In genomic region chr1:133959521-133959920, GRCm38 (mm10) we compare ENCODE assay signal across 13 mouse cellular contexts. TPM values are rescaled to one million over a fixed set of nuclear protein-coding genes. Genes with fewer than 3 reads are reported as not detected.
A peak's percentile ranks its signal among the peaks of the same experiment; 100 is the strongest.
DNase-seq lines count a peak whose midpoint lies in the region; ATAC-seq and TF ChIP-seq lines count a peak whose summit lies in the region.
"Had no signal": no experiment of that assay in that cellular context is flagged by ENCODE, and none has a peak within 500 bp of the region (broad histone marks: within the 10 kb centered on the region; RNA-seq: fewer than 3 reads in every experiment).

No protein-coding gene starts in this region.

- 0 out of 2 replicates have a peak overlapping the region, but pooled peaks have one; percentile 21 for H3K27ac ChIP-seq in intestine, embryonic 16.5 days (ENCODE audit: low read length)
- no peak overlapping the region for H3K27ac ChIP-seq in intestine, postnatal 0 days (ENCODE audit: low read depth, low read length)
- 0 out of 2 replicates have a peak overlapping the region, but pooled peaks have one; percentile 24 for H3K27ac ChIP-seq in heart, embryonic 15.5 days
- peak overlapping the region; percentile 65 for H3K27ac ChIP-seq in stomach, embryonic 16.5 days (ENCODE audit: low read length)
- H3K27ac ChIP-seq in liver, embryonic 12.5 days = no peak overlapping the region
- H3K27ac ChIP-seq: heart, embryonic 13.5 days; left cerebral cortex, adult 2 months; liver, embryonic 15.5 days had no signal

- TF ChIP-seq CTCF in intestine, postnatal 0 days (IDR thresholded peaks at IDR 0.05; ENCODE audit: low read depth) = no peak

- H3K4me3 ChIP-seq in intestine, embryonic 16.5 days (ENCODE audit: low read length) = no peak overlapping the region
- H3K4me3 ChIP-seq in intestine, postnatal 0 days (ENCODE audit: low read depth, low read length) = no peak overlapping the region
- H3K4me3 ChIP-seq in heart, embryonic 15.5 days = no peak overlapping the region
- H3K4me3 ChIP-seq in stomach, embryonic 16.5 days (replicated peaks; ENCODE audit: low read length) = no peak overlapping the region
- H3K4me3 ChIP-seq in liver, embryonic 12.5 days = no peak overlapping the region
- H3K4me3 ChIP-seq: heart, embryonic 13.5 days; left cerebral cortex, adult 2 months; liver, embryonic 15.5 days had no signal

- ATAC-seq in intestine, embryonic 16.5 days = no peak
- no peak for ATAC-seq in intestine, postnatal 0 days
- no peak for ATAC-seq in heart, embryonic 15.5 days (replicated peaks; ENCODE audit: insufficient number of reproducible peaks, insufficient read depth, low FRiP score, low read depth)
- ATAC-seq in stomach, embryonic 16.5 days (ENCODE audit: insufficient read depth, low FRiP score) = peak; percentile 34; the same call in 1 of the 2 replicates
- no peak for ATAC-seq in liver, embryonic 12.5 days

- H3K9ac ChIP-seq in intestine, embryonic 16.5 days (ENCODE audit: low read depth, low read length) = no peak overlapping the region
- H3K9ac ChIP-seq in intestine, postnatal 0 days (ENCODE audit: low read depth, low read length) = no peak overlapping the region
- no peak overlapping the region for H3K9ac ChIP-seq in heart, embryonic 15.5 days
- no peak overlapping the region for H3K9ac ChIP-seq in stomach, embryonic 16.5 days (ENCODE audit: low read length)
- no peak overlapping the region for H3K9ac ChIP-seq in liver, embryonic 12.5 days
- H3K9ac ChIP-seq: heart, embryonic 13.5 days; liver, embryonic 15.5 days had no signal

- no peaks in the 10 kb centered on the region for H3K36me3 ChIP-seq in intestine, embryonic 16.5 days (ENCODE audit: control insufficient read depth, insufficient read depth, low read length)
- no peaks in the 10 kb centered on the region for H3K36me3 ChIP-seq in intestine, postnatal 0 days (ENCODE audit: control insufficient read depth, insufficient read depth)
- no peaks in the 10 kb centered on the region for H3K36me3 ChIP-seq in heart, embryonic 15.5 days
- no peaks in the 10 kb centered on the region for H3K36me3 ChIP-seq in stomach, embryonic 16.5 days (ENCODE audit: control insufficient read depth, insufficient read depth, low read length)
- no peaks in the 10 kb centered on the region for H3K36me3 ChIP-seq in liver, embryonic 12.5 days
- H3K36me3 ChIP-seq: heart, embryonic 13.5 days; liver, embryonic 15.5 days had no signal

- H3K27me3 ChIP-seq in intestine, embryonic 16.5 days (replicated peaks; ENCODE audit: control insufficient read depth, insufficient read depth, low read length) = no peaks in the 10 kb centered on the region
- H3K27me3 ChIP-seq in intestine, postnatal 0 days (replicated peaks; ENCODE audit: control insufficient read depth, insufficient read depth, low read length) = no peaks in the 10 kb centered on the region; the same call in 1 of the 2 replicates
- no peaks in the 10 kb centered on the region for H3K27me3 ChIP-seq in heart, embryonic 15.5 days
- no peaks in the 10 kb centered on the region for H3K27me3 ChIP-seq in stomach, embryonic 16.5 days (ENCODE audit: control insufficient read depth, insufficient read depth, low read length)
- H3K27me3 ChIP-seq in liver, embryonic 12.5 days (replicated peaks) = peaks cover 12% of the 10 kb centered on the region; the same call in 1 of the 2 replicates
- H3K27me3 ChIP-seq: heart, embryonic 13.5 days; liver, embryonic 15.5 days had no signal

- DNase-seq in kidney, postnatal 36 days = peak; percentile 32 to 42
- DNase-seq in frontal cortex, postnatal 25 days (ENCODE audit: low spot score in 2 of 2) = no peak
- no peak for DNase-seq in right cerebral cortex, adult 2 months (ENCODE audit: low spot score in 2 of 2)
- DNase-seq: cerebellum, adult 2 months; thymus, adult 2 months had no signal

- no peaks in the 10 kb centered on the region for H3K9me3 ChIP-seq in intestine, embryonic 16.5 days (ENCODE audit: control insufficient read depth, low read length)
- no peaks in the 10 kb centered on the region for H3K9me3 ChIP-seq in intestine, postnatal 0 days (ENCODE audit: control insufficient read depth)
- no peaks in the 10 kb centered on the region for H3K9me3 ChIP-seq in heart, embryonic 15.5 days (replicated peaks)
- no peaks in the 10 kb centered on the region for H3K9me3 ChIP-seq in stomach, embryonic 16.5 days (replicated peaks; ENCODE audit: control insufficient read depth, low read length)
- H3K9me3 ChIP-seq in liver, embryonic 12.5 days (replicated peaks) = no peaks in the 10 kb centered on the region
- H3K9me3 ChIP-seq: heart, embryonic 13.5 days; liver, embryonic 15.5 days had no signal

- WGBS in intestine, embryonic 16.5 days = 67% methylated on average over 5 of the region's 5 CpGs
- WGBS in intestine, postnatal 0 days = 68% methylated on average over 5 of the region's 5 CpGs
- WGBS in heart, embryonic 15.5 days = 74% methylated on average over 5 of the region's 5 CpGs
- WGBS in stomach, embryonic 16.5 days = 56% methylated on average over 5 of the region's 5 CpGs
- WGBS in liver, embryonic 12.5 days (ENCODE audit: insufficient replicate concordance) = 77% methylated on average over 5 of the region's 5 CpGs

- H3K4me2 ChIP-seq in intestine, embryonic 16.5 days (ENCODE audit: low read depth, low read length) = no peak overlapping the region
- H3K4me2 ChIP-seq in intestine, postnatal 0 days (replicated peaks; ENCODE audit: low read depth) = no peak overlapping the region
- H3K4me2 ChIP-seq in heart, embryonic 15.5 days = no peak overlapping the region
- H3K4me2 ChIP-seq in stomach, embryonic 16.5 days (ENCODE audit: low read depth, low read length) = no peak overlapping the region
- H3K4me2 ChIP-seq in liver, embryonic 12.5 days = no peak overlapping the region
- H3K4me2 ChIP-seq: heart, embryonic 13.5 days; liver, embryonic 15.5 days had no signal

- peaks cover 12% of the 10 kb centered on the region for H3K4me1 ChIP-seq in intestine, embryonic 16.5 days (ENCODE audit: control insufficient read depth, insufficient read depth, low read length)
- H3K4me1 ChIP-seq in intestine, postnatal 0 days (replicated peaks; ENCODE audit: control insufficient read depth, insufficient read depth, low read length) = no peaks in the 10 kb centered on the region
- H3K4me1 ChIP-seq in heart, embryonic 15.5 days (replicated peaks) = peaks cover 23% of the 10 kb centered on the region
- H3K4me1 ChIP-seq in stomach, embryonic 16.5 days (ENCODE audit: control insufficient read depth, insufficient read depth, low read length) = peaks cover 24% of the 10 kb centered on the region
- peaks cover 49% of the 10 kb centered on the region for H3K4me1 ChIP-seq in liver, embryonic 12.5 days

RNA-seq across cellular contexts. Expression of gene Prelp, which starts 38.3 kb away (rescaled TPM):
- polyA plus RNA-seq in intestine, embryonic 16.5 days (2015; fragmentation: Nextera tagmentation; extraction: Ambion mirVana) = 2.7 and 2.9 TPM in 2 replicates
- polyA plus RNA-seq in intestine, postnatal 0 days (2015; fragmentation: Nextera tagmentation; extraction: Ambion mirVana) = 3.3 and 4.1 TPM in 2 replicates
- 4.0 and 5.8 TPM in 2 replicates for polyA plus RNA-seq in heart, embryonic 15.5 days (2015; fragmentation: Nextera tagmentation; extraction: Ambion mirVana)
- 3.5 and 4.5 TPM in 2 replicates for polyA plus RNA-seq in stomach, embryonic 16.5 days (2015; fragmentation: Nextera tagmentation; extraction: Ambion mirVana)
- 0.69 and 0.81 TPM in 2 replicates for polyA plus RNA-seq in liver, embryonic 12.5 days (2016; fragmentation: Nextera tagmentation; extraction: Ambion mirVana)

RNA-seq across cellular contexts. Expression of gene Optc, which starts 51.7 kb away (rescaled TPM):
- 1.1 and 1.3 TPM in 2 replicates for polyA plus RNA-seq in intestine, embryonic 16.5 days (2015; fragmentation: Nextera tagmentation; extraction: Ambion mirVana)
- 0.82 and 0.94 TPM in 2 replicates for polyA plus RNA-seq in intestine, postnatal 0 days (2015; fragmentation: Nextera tagmentation; extraction: Ambion mirVana)
- 0.18 and 0.36 TPM in 2 replicates for polyA plus RNA-seq in heart, embryonic 15.5 days (2015; fragmentation: Nextera tagmentation; extraction: Ambion mirVana)
- 1.9 and 2.7 TPM in 2 replicates for polyA plus RNA-seq in stomach, embryonic 16.5 days (2015; fragmentation: Nextera tagmentation; extraction: Ambion mirVana)
- 0.10 and 0.11 TPM in 2 replicates for polyA plus RNA-seq in liver, embryonic 12.5 days (2016; fragmentation: Nextera tagmentation; extraction: Ambion mirVana)

Comparison
In these comparisons a context has a peak if more than half of its experiments do, and no peak if none do; other contexts are left out.
1. H3K27ac ChIP-seq: peak in intestine, embryonic 16.5 days (single experiment), heart, embryonic 15.5 days (single experiment) and stomach, embryonic 16.5 days (single experiment); none in intestine, postnatal 0 days (single experiment) and liver, embryonic 12.5 days (single experiment).
2. DNase-seq: peak in kidney, postnatal 36 days (2 of 2); none in frontal cortex, postnatal 25 days (0 of 2) and right cerebral cortex, adult 2 months (0 of 2).